Mouse (Mus musculus): ENCODE results near the gene Cwc27.

DNA sequence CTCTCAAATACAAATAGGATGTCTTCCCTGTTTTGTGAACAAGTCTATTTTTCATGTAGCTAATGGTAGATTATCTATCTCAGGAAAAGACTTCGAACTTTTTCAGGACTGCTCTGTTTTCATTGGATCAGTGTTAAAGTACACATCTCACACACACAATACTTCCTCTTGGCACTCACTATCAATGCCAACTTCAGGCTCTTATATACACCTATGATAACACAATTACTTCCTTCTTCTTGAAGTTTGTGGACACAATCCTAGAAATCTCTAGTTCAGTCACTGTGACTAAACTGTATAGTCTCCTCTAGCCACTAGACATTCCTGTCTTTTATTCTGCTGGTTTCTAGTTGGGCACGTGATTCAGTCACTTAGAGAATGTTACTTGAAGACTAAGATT lies 89.3 kb downstream of the Cwc27 start:
- TF ChIP-seq CTCF (IDR thresholded peaks at IDR 0.05; ENCODE audit: borderline replicate concordance, extremely low read depth, insufficient read depth, insufficient read length): no peak
- no peak for TF ChIP-seq POLR2A (IDR thresholded peaks at IDR 0.05; ENCODE audit: borderline replicate concordance, extremely low read depth, insufficient read depth, insufficient read length, poor library complexity, severe bottlenecking)

All from brain, embryonic 14.5 days (tissue).